ENCODE assay signal across 19 mouse cellular contexts in genomic region chr2:132195602-132196001, GRCm38 (mm10).
"Had no signal": no experiment of that assay in that cellular context is flagged by ENCODE, and none has a peak within 500 bp of the region (broad histone marks: within the 10 kb centered on the region; RNA-seq: fewer than 3 reads in every experiment).

No protein-coding gene starts in this region.

- DNase-seq: kidney, adult 9 months; kidney, postnatal 14 days; kidney, postnatal 4 days; liver; lung, adult 18-20 months; lung, postnatal 10 days; lung, postnatal 36 days; midbrain, embryonic 14.5 days; thymus, adult 2 months; thymus, postnatal 14 days; thymus, postnatal 4 days had no signal

- H3K36me3 ChIP-seq: limb, embryonic 10.5 days; limb, embryonic 13.5 days; liver, embryonic 12.5 days; liver, embryonic 15.5 days; lung, embryonic 15.5 days; neural tube, embryonic 13.5 days had no signal

- ATAC-seq: liver, embryonic 12.5 days had no signal

- H3K4me3 ChIP-seq: limb, embryonic 10.5 days; limb, embryonic 13.5 days; liver, embryonic 12.5 days; liver, embryonic 15.5 days; lung, embryonic 15.5 days; neural tube, embryonic 13.5 days had no signal

- H3K27ac ChIP-seq: limb, embryonic 10.5 days; limb, embryonic 13.5 days; liver, embryonic 12.5 days; liver, embryonic 15.5 days; lung, embryonic 15.5 days; neural tube, embryonic 13.5 days; stomach, postnatal 0 days had no signal

- H3K4me1 ChIP-seq: limb, embryonic 10.5 days; limb, embryonic 13.5 days; liver, embryonic 12.5 days; liver, embryonic 15.5 days; lung, embryonic 15.5 days; neural tube, embryonic 13.5 days had no signal

- H3K27me3 ChIP-seq: limb, embryonic 13.5 days; liver, embryonic 12.5 days; liver, embryonic 15.5 days; lung, embryonic 15.5 days; neural tube, embryonic 13.5 days had no signal

- H3K9ac ChIP-seq: limb, embryonic 13.5 days; liver, embryonic 12.5 days; liver, embryonic 15.5 days; lung, embryonic 15.5 days; neural tube, embryonic 13.5 days had no signal

- H3K9me3 ChIP-seq: limb, embryonic 10.5 days; limb, embryonic 13.5 days; liver, embryonic 12.5 days; liver, embryonic 15.5 days; lung, embryonic 15.5 days; neural tube, embryonic 13.5 days had no signal

- H3K4me2 ChIP-seq: limb, embryonic 13.5 days; liver, embryonic 12.5 days; liver, embryonic 15.5 days; lung, embryonic 15.5 days; midbrain, embryonic 11.5 days; neural tube, embryonic 13.5 days had no signal
